Mouse (Mus musculus) cerebellum, adult 18-20 months (tissue): ENCODE measurements around the gene Ranbp6.

Source experiments
- DNase-seq, 2 experiments: peaks; one replicate each; pipeline ENCODE4 v3.0.0; 2021

Ranbp6 gene

GRCm38 (mm10) chr19:29812581-29813460 lies at the start of gene Ranbp6:
Gene Ranbp6, minus strand, starts transcription at chr19:29812974.
- peak; percentile 93 to 97 for DNase-seq

- DNase-seq = no peak
These were observed 48.0 kb upstream of the Ranbp6 start for GRCm38 (mm10) chr19:29860816-29861215.

GRCm38 (mm10) chr19:29857267-29857666 lies 44.5 kb upstream of the Ranbp6 start:
- no peak for DNase-seq

GRCm38 (mm10) chr19:29853711-29854110 lies 40.9 kb upstream of the Ranbp6 start:
- DNase-seq = no peak

GRCm38 (mm10) chr19:29851036-29851690 lies 38.4 kb upstream of the Ranbp6 start:
- DNase-seq = no peak

- no peak for DNase-seq
These were observed 37.3 kb upstream of the Ranbp6 start for GRCm38 (mm10) chr19:29849924-29850551.

- no peak for DNase-seq
These were observed 31.4 kb upstream of the Ranbp6 start for GRCm38 (mm10) chr19:29844036-29844661.

- DNase-seq = no peak
These were observed 30.9 kb upstream of the Ranbp6 start for GRCm38 (mm10) chr19:29843641-29844035.

GRCm38 (mm10) chr19:29842973-29843372 lies 30.2 kb upstream of the Ranbp6 start:
- no peak for DNase-seq

GRCm38 (mm10) chr19:29840642-29841041 lies 27.9 kb upstream of the Ranbp6 start:
- DNase-seq = no peak

GRCm38 (mm10) chr19:29838636-29839135 lies 25.9 kb upstream of the Ranbp6 start:
- no peak for DNase-seq

- no peak for DNase-seq
These were observed 25.4 kb upstream of the Ranbp6 start for GRCm38 (mm10) chr19:29838171-29838570.

GRCm38 (mm10) chr19:29835364-29836034 lies 22.7 kb upstream of the Ranbp6 start:
- DNase-seq = no peak

- no peak for DNase-seq
These were observed 18.1 kb upstream of the Ranbp6 start for GRCm38 (mm10) chr19:29830911-29831310.

GRCm38 (mm10) chr19:29828558-29828957 lies 15.8 kb upstream of the Ranbp6 start:
- DNase-seq = no peak

GRCm38 (mm10) chr19:29826686-29827085 lies 13.9 kb upstream of the Ranbp6 start:
- no peak for DNase-seq

GRCm38 (mm10) chr19:29825003-29825402 lies 12.2 kb upstream of the Ranbp6 start:
- DNase-seq = no peak

GRCm38 (mm10) chr19:29824034-29824700 lies 11.4 kb upstream of the Ranbp6 start:
- DNase-seq = no peak

GRCm38 (mm10) chr19:29823456-29824010 lies 10.8 kb upstream of the Ranbp6 start:
- no peak for DNase-seq

- peak; percentile 41 to 57 for DNase-seq
These were observed 8.2 kb upstream of the Ranbp6 start for GRCm38 (mm10) chr19:29820966-29821365.

GRCm38 (mm10) chr19:29810022-29810421 lies 2.8 kb downstream of the Ranbp6 start:
- DNase-seq = no peak
